Mouse (Mus musculus) granulocyte monocyte progenitor cell, adult 5-6 weeks (primary cell): ENCODE data around the gene Arhgap23. TPM values are rescaled to one million over a fixed set of nuclear protein-coding genes. Genes with fewer than 3 reads are reported as not detected.

Source experiments
- ATAC-seq: replicated peaks from 2 replicates; pipeline ENCODE4 v1.8.0; 2016; ENCODE audit warnings: mild to moderate bottlenecking, moderate TSS enrichment, inconsistent platforms; ENCODE audit not compliant: poor library complexity, severe bottlenecking
- total RNA-seq, 2 experiments: library from RNA; stranded (forward) in 1 of 2; stranded (reverse) in 1 of 2; fragments of 200-712, 200-1000 nt in 1 of 2; fragments of >200 nt in 1 of 2; fragmentation: Nextera tagmentation in 1 of 2; gene quantifications; 2 replicates each; pipeline ENCODE4 v1.2.3; 2014 to 2017

The Arhgap23 gene
- total RNA-seq, 2 experiments from 2014 or later, result 4.0 to 9.7 TPM

GRCm38 (mm10) chr11:97457120-97457519 is 41.8 kb downstream of the Arhgap23 start:
- no peak for ATAC-seq

DNA sequence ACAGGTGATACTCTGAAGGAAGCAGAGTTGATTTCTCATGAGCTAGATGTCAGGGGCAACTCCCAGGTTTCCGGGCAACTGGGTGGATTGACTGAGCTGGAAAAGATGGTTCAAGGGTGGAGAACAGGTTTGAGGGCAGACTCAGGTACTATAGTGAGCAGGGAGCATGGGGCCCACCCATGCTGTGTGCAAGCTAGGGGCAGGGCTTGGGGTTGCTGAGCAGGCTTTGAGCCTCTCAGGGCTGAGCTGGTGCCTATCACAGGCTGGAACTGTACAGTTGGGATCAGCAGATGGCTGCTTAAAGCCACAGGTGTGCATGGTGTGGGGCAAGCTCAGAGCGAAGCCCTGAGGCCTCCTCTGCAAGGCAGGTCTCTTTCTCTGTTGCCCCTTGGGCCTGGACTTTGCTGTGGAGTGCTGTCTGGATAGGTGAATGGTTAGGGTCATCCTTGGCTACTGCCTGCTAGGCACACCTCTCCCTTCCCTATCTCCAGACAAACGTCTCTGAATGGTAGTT is 46.0 kb downstream of the Arhgap23 start:
- ATAC-seq, result no peak

DNA sequence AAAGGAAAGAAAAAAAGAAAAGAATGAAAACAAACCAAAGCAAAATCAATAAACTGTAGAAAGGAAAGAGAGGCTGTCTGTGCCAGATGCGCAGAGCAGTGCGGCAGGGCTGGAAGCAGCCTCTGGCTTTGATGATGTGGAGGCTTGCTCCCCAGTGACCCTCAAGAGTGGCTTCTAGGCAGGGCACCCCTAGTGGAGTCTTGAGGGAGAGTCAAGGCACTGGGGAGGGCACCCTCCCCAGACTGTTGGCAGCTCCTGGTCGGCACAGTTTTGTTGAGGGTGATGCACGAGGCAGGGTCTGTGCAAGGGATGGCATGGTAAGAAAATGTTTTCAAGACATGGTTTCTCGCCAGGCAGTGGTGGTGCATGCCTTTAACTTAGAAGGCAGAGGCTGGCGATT is 47.2 kb downstream of the Arhgap23 start:
- no peak for ATAC-seq

DNA sequence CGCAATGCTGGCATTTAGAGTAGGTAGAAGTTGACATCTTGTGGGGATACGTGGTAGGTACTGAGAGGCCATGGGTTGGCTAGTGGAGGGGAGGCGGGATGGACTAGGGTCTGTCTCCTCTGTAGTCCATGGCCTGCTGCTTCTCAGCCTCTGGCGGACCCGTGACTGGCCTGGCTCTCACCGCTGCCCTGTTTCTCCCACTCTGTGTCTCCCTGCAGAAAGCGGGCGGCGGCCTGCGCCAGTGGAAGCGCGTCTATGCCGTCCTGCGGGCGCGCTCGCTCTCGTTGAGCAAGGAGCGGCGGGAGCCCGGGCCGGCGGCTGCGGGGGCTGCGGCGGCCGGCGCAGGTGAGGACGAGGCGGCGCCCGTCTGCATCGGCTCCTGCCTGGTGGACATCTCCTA is 47.8 kb downstream of the Arhgap23 start:
- ATAC-seq, result no peak

GRCm38 (mm10) chr11:97463991-97464390 is 48.7 kb downstream of the Arhgap23 start:
- ATAC-seq, result no peak

DNA sequence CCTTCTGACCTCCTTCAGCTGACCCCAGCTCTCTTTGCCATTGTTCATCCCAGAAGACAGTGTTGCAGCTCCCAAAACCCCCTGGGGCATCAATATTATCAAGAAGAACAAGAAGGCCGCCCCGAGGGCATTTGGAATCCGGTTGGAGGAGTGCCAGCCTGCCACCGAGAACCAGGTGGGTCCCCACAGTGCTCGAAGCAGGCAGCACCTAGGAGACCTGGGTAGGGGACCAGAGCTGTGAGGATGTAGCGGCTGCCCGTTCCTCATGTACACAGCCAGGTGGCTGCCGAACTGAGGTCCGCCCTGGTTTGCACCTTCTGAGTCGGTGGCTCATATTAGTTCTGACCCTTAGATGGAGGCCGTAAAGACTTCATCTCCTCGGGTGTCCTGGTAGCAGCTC is 50.6 kb downstream of the Arhgap23 start:
- ATAC-seq, result no peak

DNA sequence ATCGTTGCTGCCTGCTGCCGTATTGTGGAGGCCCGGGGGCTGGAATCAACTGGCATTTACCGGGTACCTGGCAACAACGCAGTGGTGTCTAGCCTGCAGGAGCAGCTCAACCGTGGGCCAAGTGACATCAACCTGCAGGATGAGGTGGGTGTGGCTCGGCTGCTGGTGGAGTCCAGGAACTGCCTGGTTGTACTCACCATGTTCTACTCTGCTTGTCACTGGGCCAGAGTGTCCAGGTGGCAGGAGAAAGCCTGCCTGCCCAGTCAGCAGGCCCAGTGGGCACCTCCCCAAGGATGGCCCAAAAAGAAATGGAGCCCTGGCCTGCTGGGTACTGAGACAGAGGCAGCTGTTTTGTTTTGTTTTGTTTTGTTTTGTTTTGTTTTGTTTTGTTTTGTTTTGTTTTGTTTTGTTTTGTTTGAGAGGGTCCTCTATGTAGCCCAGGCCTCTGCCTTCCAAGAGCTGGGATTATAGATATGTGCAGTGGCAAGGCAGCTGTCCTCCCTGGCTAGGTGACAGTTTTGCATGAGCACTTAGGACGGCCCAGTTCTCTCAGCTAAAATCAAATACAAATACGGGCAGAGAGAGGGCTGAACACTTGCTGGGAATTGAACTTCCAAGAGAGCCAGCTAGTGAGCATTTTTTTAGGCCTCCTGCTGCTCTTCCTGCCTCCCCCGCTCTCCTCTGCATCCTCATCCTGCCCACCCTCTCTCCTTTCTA is 51.3 kb downstream of the Arhgap23 start:
- ATAC-seq, result no peak

DNA sequence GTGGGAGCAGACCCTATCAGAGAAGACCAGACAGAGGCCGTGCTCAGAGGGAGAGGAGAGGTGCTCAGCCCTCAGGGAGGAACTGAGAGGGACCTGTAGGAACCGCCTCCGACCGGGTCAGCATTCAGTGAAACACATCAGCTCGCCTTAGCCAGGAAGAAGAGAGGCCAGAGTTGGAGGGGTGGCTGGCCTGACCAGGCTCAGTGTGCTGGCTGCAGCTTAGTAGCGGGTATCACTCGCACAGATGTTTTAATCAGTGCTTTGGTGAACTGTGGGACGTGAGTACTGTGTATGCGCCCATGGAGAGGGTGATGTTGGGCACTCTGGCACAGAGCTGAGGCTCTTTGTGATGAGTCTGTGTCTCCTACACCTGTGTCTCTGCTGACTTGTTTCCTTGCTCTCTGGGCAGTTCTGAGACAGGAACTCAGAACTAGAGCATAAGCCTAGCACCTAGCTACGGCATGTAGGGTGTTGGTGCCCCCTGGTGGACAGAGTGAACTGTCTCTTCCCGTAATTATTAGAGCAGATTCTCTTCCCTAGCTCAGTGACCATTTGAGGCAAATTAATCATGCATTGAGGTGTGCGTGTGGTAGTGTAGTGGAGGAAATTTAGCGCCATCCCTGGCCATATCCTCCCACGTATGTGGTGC is 53.4 kb downstream of the Arhgap23 start:
- ATAC-seq, result peak; percentile 83

GRCm38 (mm10) chr11:97469828-97470227 is 54.5 kb downstream of the Arhgap23 start:
- ATAC-seq, result no peak

GRCm38 (mm10) chr11:97471276-97471675 is 55.9 kb downstream of the Arhgap23 start:
- no peak for ATAC-seq

- ATAC-seq, result peak; percentile 55
These were observed 61.2 kb downstream of the Arhgap23 start for GRCm38 (mm10) chr11:97476334-97477095.

- ATAC-seq, result no peak
These were observed 62.1 kb downstream of the Arhgap23 start for GRCm38 (mm10) chr11:97477431-97477830.

DNA sequence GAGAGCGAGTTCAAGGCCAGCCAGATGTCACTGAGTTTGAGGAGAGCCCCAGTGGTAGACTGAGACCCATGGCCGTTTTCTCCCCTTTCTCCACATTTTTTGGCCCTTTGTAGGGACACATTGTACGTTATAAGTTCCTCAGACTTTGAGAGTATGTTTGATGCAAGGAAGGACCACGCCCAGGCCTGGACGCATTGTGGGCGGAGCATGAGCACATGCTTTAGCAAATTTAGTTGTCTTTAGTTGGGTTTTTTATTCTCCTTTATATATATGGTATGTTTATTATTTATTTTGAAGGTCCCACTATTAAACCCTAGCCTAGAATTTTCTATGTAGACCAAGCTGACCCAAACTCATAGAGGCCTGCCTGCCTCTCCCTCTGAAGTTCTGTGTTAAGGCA is 63.0 kb downstream of the Arhgap23 start:
- ATAC-seq, result no peak

GRCm38 (mm10) chr11:97479085-97479484 is 63.8 kb downstream of the Arhgap23 start:
- no peak for ATAC-seq

DNA sequence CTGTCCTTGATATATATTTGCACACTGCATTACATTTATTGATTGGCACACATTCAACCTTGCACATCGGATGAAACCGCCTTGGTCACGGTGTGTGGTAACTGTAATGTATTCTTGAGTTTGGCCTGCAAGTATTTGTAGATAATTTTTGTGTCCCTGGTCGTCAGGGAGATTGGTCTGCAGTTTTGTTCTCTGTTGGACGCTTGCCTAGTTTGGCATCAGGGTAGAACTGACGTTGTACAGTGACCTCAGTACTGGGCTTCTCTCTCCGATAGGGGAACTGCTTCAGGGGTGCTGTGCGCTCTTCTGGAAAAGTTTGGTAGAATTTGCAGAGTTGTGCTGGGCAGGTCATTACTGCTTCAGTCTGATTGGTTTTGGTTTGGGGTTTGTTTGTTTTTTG is 64.5 kb downstream of the Arhgap23 start:
- no peak for ATAC-seq

GRCm38 (mm10) chr11:97485661-97486060 is 70.3 kb downstream of the Arhgap23 start:
- ATAC-seq, result no peak

- no peak for ATAC-seq
These were observed 72.3 kb downstream of the Arhgap23 start for GRCm38 (mm10) chr11:97487656-97488055.

DNA sequence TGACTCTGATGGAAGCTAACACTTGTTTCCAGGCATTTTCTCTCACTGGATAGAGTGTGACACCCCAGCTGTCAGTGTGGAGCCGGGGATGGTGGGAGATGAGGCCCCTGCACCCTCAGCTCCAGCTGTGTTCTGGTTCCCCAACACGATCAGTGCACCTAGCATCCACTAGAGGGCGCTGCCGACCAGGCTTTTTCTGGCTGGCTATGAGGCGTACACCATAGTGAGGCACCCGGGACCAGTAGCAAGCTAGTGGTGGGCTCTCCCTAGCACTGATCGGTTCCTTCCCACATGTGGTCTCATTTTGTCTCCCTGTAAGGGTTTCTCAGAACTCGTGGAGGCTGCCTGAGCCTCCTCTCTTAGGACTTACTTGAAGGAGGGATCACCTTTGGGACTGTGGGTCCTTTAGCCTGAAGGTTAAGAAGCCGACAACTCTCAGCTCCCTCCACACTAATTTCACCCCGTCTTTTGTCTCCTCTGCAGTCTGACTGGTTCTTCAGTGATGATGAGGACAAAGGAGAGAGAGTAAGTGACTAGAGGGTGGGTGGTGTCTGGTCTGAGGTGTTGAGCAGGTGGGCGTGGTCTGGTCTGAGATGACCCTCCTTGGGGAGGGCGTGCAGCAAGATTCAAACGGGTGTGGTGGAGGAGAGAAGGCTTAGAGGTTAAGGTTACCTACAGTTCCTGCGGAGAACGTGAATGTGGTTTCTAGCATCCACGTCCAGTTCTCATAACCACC is 74.4 kb downstream of the Arhgap23 start:
- ATAC-seq, result peak; percentile 95

DNA sequence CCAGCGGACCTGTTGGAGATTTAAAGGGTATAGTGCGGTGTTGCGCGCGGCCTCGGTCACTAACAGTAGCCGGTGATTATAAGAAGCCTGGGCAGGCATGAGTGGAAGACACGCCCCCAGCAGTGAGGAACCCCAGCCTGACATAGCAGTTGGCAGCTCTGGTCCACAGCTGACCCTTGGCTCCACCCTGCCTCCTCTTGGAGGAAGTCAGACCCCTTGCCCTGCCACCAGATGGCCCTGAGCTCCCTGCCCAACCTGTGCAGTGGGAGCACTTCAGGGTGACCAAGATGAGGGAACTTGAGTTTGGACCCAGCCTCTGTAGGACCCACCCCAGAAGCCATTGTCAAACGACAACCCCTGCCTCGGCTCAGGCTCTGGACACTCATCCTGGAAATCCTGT is 76.3 kb downstream of the Arhgap23 start:
- ATAC-seq, result no peak

GRCm38 (mm10) chr11:97492836-97493235 is 77.5 kb downstream of the Arhgap23 start:
- no peak for ATAC-seq
